Mouse (Mus musculus): ENCODE data around the gene Sh3bgrl2. TPM values are rescaled to one million over a fixed set of nuclear protein-coding genes. Genes with fewer than 3 reads are reported as not detected.

The Sh3bgrl2 gene
- total RNA-seq, 1 experiment, result 13.3 TPM

- peaks cover 0 to 3% of the 10 kb centered on the region in 2 experiments; a peak in 1 of 4 replicates for H3K4me1 ChIP-seq (ENCODE audit: control insufficient read depth in 2 of 2, insufficient read depth in 2 of 2, low read length in 2 of 2, poor library complexity in 1 of 2)
- H3K27ac ChIP-seq (ENCODE audit: insufficient read depth, low read depth, low read length, poor library complexity, severe bottlenecking), result no peak overlapping the region
- H3K36me3 ChIP-seq (ENCODE audit: control insufficient read depth, insufficient read depth, low read length, poor library complexity, severe bottlenecking), result no peaks in the 10 kb centered on the region
- in situ Hi-C loops (cut with MboI; ENCODE audit: low sequenced_read_pairs in 2 of 2, unreplicated experiment in 2 of 2), result no loop called here
- no peak for TF ChIP-seq MAFK (IDR thresholded peaks at IDR 0.05; ENCODE audit: insufficient read depth, low read depth, low read length)
- no peaks in the 10 kb centered on the region for H3K9me3 ChIP-seq (ENCODE audit: control insufficient read depth, insufficient read depth, low read depth, low read length)
- no peak for DNase-seq (ENCODE audit: low read depth, low spot score)
- no peak overlapping the region for H3K9ac ChIP-seq (ENCODE audit: insufficient read depth, low read depth, low read length, poor library complexity, severe bottlenecking)
- H3K4me3 ChIP-seq (ENCODE audit: insufficient read depth in 1 of 2, low read depth in 1 of 2, low read length in 2 of 2, poor library complexity in 1 of 2, severe bottlenecking in 1 of 2), result no peak overlapping the region
Measured at GRCm38 (mm10) chr9:83555580-83555979, 7.5 kb downstream of the Sh3bgrl2 start.

- Histone ChIP-seq H3K9me3 (ENCODE audit: control insufficient read depth, insufficient read depth, low read depth, low read length) (no peaks in the 10 kb centered on the region), H3K4me3 (ENCODE audit: insufficient read depth in 1 of 2, low read depth in 1 of 2, low read length in 2 of 2, poor library complexity in 1 of 2, severe bottlenecking in 1 of 2) (no peak overlapping the region), H3K9ac (ENCODE audit: insufficient read depth, low read depth, low read length, poor library complexity, severe bottlenecking) (no peak overlapping the region), H3K27ac (ENCODE audit: insufficient read depth, low read depth, low read length, poor library complexity, severe bottlenecking) (no peak overlapping the region), H3K36me3 (ENCODE audit: control insufficient read depth, insufficient read depth, low read length, poor library complexity, severe bottlenecking) (no peaks in the 10 kb centered on the region; the same call in 1 of the 2 replicates), H3K4me1 (ENCODE audit: control insufficient read depth in 2 of 2, insufficient read depth in 2 of 2, low read length in 2 of 2, poor library complexity in 1 of 2) (peaks cover 0 to 3% of the 10 kb centered on the region in 2 experiments; a peak in 1 of 4 replicates)
- TF ChIP-seq HCFC1 (IDR thresholded peaks at IDR 0.05; ENCODE audit: borderline replicate concordance, insufficient read depth, low read length) (no peak), ZNF384 (IDR thresholded peaks at IDR 0.05; ENCODE audit: low read depth, low read length) (no peak), ZC3H11A (IDR thresholded peaks at IDR 0.05; ENCODE audit: borderline replicate concordance, low read depth, low read length) (no peak), MAFK (IDR thresholded peaks at IDR 0.05; ENCODE audit: insufficient read depth, low read depth, low read length) (no peak), CHD2 (IDR thresholded peaks at IDR 0.05; ENCODE audit: low read depth, low read length) (no peak)
- in situ Hi-C loops (cut with MboI; ENCODE audit: low sequenced_read_pairs in 2 of 2, unreplicated experiment in 2 of 2), result no loop called here
- no peak for DNase-seq (ENCODE audit: low read depth, low spot score)
Measured at GRCm38 (mm10) chr9:83556236-83556635, 8.1 kb downstream of the Sh3bgrl2 start.

- H3K9me3 ChIP-seq (ENCODE audit: control insufficient read depth, insufficient read depth, low read depth, low read length), result no peaks in the 10 kb centered on the region
- no peak overlapping the region for H3K9ac ChIP-seq (ENCODE audit: insufficient read depth, low read depth, low read length, poor library complexity, severe bottlenecking)
- no peak overlapping the region for H3K27ac ChIP-seq (ENCODE audit: insufficient read depth, low read depth, low read length, poor library complexity, severe bottlenecking)
- no peak overlapping the region for H3K4me3 ChIP-seq (ENCODE audit: insufficient read depth in 1 of 2, low read depth in 1 of 2, low read length in 2 of 2, poor library complexity in 1 of 2, severe bottlenecking in 1 of 2)
- H3K36me3 ChIP-seq (ENCODE audit: control insufficient read depth, insufficient read depth, low read length, poor library complexity, severe bottlenecking), result no peaks in the 10 kb centered on the region; the same call in 1 of the 2 replicates
- TF ChIP-seq ZC3H11A (IDR thresholded peaks at IDR 0.05; ENCODE audit: borderline replicate concordance, low read depth, low read length), result no peak
- TF ChIP-seq CHD2 (IDR thresholded peaks at IDR 0.05; ENCODE audit: low read depth, low read length), result no peak
- in situ Hi-C loops (cut with MboI; ENCODE audit: low sequenced_read_pairs in 2 of 2, unreplicated experiment in 2 of 2), result no loop called here
- peaks cover 0 to 3% of the 10 kb centered on the region in 2 experiments; a peak in 1 of 4 replicates for H3K4me1 ChIP-seq (ENCODE audit: control insufficient read depth in 2 of 2, insufficient read depth in 2 of 2, low read length in 2 of 2, poor library complexity in 1 of 2)
- no peak for DNase-seq (ENCODE audit: low read depth, low spot score)
Measured at GRCm38 (mm10) chr9:83556780-83557771, 8.9 kb downstream of the Sh3bgrl2 start.

GRCm38 (mm10) chr9:83560670-83561069 lies 12.5 kb downstream of the Sh3bgrl2 start:
- H3K9ac ChIP-seq (ENCODE audit: insufficient read depth, low read depth, low read length, poor library complexity, severe bottlenecking), result no peak overlapping the region
- peaks cover 0 to 9% of the 10 kb centered on the region in 2 experiments; a peak in 2 of 4 replicates for H3K4me1 ChIP-seq (ENCODE audit: control insufficient read depth in 2 of 2, insufficient read depth in 2 of 2, low read length in 2 of 2, poor library complexity in 1 of 2)
- no peaks in the 10 kb centered on the region for H3K9me3 ChIP-seq (ENCODE audit: control insufficient read depth, insufficient read depth, low read depth, low read length)
- in situ Hi-C loops (cut with MboI; ENCODE audit: low sequenced_read_pairs in 2 of 2, unreplicated experiment in 2 of 2), result no loop called here
- H3K27ac ChIP-seq (ENCODE audit: insufficient read depth, low read depth, low read length, poor library complexity, severe bottlenecking), result no peak overlapping the region
- H3K36me3 ChIP-seq (ENCODE audit: control insufficient read depth, insufficient read depth, low read length, poor library complexity, severe bottlenecking), result no peaks in the 10 kb centered on the region; the same call in 1 of the 2 replicates
- TF ChIP-seq ZC3H11A (IDR thresholded peaks at IDR 0.05; ENCODE audit: borderline replicate concordance, low read depth, low read length), result no peak
- DNase-seq (ENCODE audit: low read depth, low spot score), result no peak
- H3K4me3 ChIP-seq (ENCODE audit: insufficient read depth in 1 of 2, low read depth in 1 of 2, low read length in 2 of 2, poor library complexity in 1 of 2, severe bottlenecking in 1 of 2), result no peak overlapping the region

- DNase-seq (ENCODE audit: low read depth, low spot score), result no peak
- Histone ChIP-seq H3K4me3 (ENCODE audit: insufficient read depth in 1 of 2, low read depth in 1 of 2, low read length in 2 of 2, poor library complexity in 1 of 2, severe bottlenecking in 1 of 2) (no peak overlapping the region), H3K36me3 (ENCODE audit: control insufficient read depth, insufficient read depth, low read length, poor library complexity, severe bottlenecking) (no peaks in the 10 kb centered on the region; the same call in 1 of the 2 replicates), H3K27ac (ENCODE audit: insufficient read depth, low read depth, low read length, poor library complexity, severe bottlenecking) (no peak overlapping the region), H3K9ac (ENCODE audit: insufficient read depth, low read depth, low read length, poor library complexity, severe bottlenecking) (no peak overlapping the region), H3K9me3 (ENCODE audit: control insufficient read depth, insufficient read depth, low read depth, low read length) (no peaks in the 10 kb centered on the region), H3K4me1 (ENCODE audit: control insufficient read depth in 2 of 2, insufficient read depth in 2 of 2, low read length in 2 of 2, poor library complexity in 1 of 2) (peaks cover 0 to 6% of the 10 kb centered on the region in 2 experiments; a peak in 2 of 4 replicates)
- TF ChIP-seq HCFC1 (IDR thresholded peaks at IDR 0.05; ENCODE audit: borderline replicate concordance, insufficient read depth, low read length) (no peak), CHD2 (IDR thresholded peaks at IDR 0.05; ENCODE audit: low read depth, low read length) (no peak), ZC3H11A (IDR thresholded peaks at IDR 0.05; ENCODE audit: borderline replicate concordance, low read depth, low read length) (no peak), ZNF384 (IDR thresholded peaks at IDR 0.05; ENCODE audit: low read depth, low read length) (no peak), MAFK (IDR thresholded peaks at IDR 0.05; ENCODE audit: insufficient read depth, low read depth, low read length) (no peak)
- in situ Hi-C loops (cut with MboI; ENCODE audit: low sequenced_read_pairs in 2 of 2, unreplicated experiment in 2 of 2), result no loop called here
Measured at GRCm38 (mm10) chr9:83562889-83563288, 14.8 kb downstream of the Sh3bgrl2 start.
